Mouse (Mus musculus): ENCODE measurements at regions not wholly inside any gene's neighbourhood (a gene's known extent, or its start where the extent isn't known, plus 50 kb on each side); places are given as distances from the start of the nearest gene placed in this dataset.

- Histone ChIP-seq H3K36me3 (no peaks in the 10 kb centered on the region), H3K27me3 (replicated peaks) (0 out of 2 replicates have a peak, but pooled peaks cover 7% of the 10 kb centered on the region), H3K27ac (ENCODE audit: poor library complexity, severe bottlenecking) (peak overlapping the region; percentile 90), H3K9ac (no peak overlapping the region), H3K4me3 (no peak overlapping the region), H3K9me3 (replicated peaks) (no peaks in the 10 kb centered on the region), H3K4me1 (replicated peaks) (peaks cover 48% of the 10 kb centered on the region), H3K4me2 (peak overlapping the region; percentile 20; the same call in 1 of the 2 replicates)
- peak; percentile 78 for ATAC-seq (ENCODE audit: insufficient number of reproducible peaks, low FRiP score)
- WGBS, result 10% methylated on average over 9 of the region's 9 CpGs
Measured at GRCm38 (mm10) chr4:131243744-131244387, 299.7 kb downstream of the Matn1 start.

GRCm38 (mm10) chr4:131252602-131253442, 308.6 kb downstream of the Matn1 start:
- H3K9me3 ChIP-seq (replicated peaks), result no peaks in the 10 kb centered on the region
- H3K4me2 ChIP-seq, result peak overlapping the region; percentile 61
- no peaks in the 10 kb centered on the region for H3K36me3 ChIP-seq
- H3K4me1 ChIP-seq (replicated peaks), result peaks cover 12% of the 10 kb centered on the region
- no peak overlapping the region for H3K27ac ChIP-seq (ENCODE audit: poor library complexity, severe bottlenecking)
- H3K4me3 ChIP-seq, result peak overlapping the region; percentile 19; the same call in 1 of the 2 replicates
- peaks cover 20% of the 10 kb centered on the region for H3K27me3 ChIP-seq (replicated peaks)
- no peak overlapping the region for H3K9ac ChIP-seq
- WGBS, result 19% methylated on average over 30 of the region's 30 CpGs
- peak; percentile 39; the same call in 1 of the 2 replicates for ATAC-seq (ENCODE audit: insufficient number of reproducible peaks, low FRiP score)

- ATAC-seq (ENCODE audit: insufficient number of reproducible peaks, low FRiP score), result no peak
- WGBS, result 2% methylated on average over 8 of the region's 8 CpGs
- Histone ChIP-seq H3K36me3 (no peaks in the 10 kb centered on the region), H3K27ac (ENCODE audit: poor library complexity, severe bottlenecking) (no peak overlapping the region), H3K9me3 (replicated peaks) (no peaks in the 10 kb centered on the region), H3K4me1 (replicated peaks) (peaks cover 12% of the 10 kb centered on the region), H3K4me3 (no peak overlapping the region), H3K9ac (no peak overlapping the region), H3K4me2 (peak overlapping the region; percentile 61), H3K27me3 (replicated peaks) (peaks cover 20% of the 10 kb centered on the region)
Measured at GRCm38 (mm10) chr4:131253443-131253817, 309.2 kb downstream of the Matn1 start.

GRCm38 (mm10) chr4:131254243-131254642, 310.1 kb downstream of the Matn1 start:
- H3K9ac ChIP-seq, result no peak overlapping the region
- no peaks in the 10 kb centered on the region for H3K9me3 ChIP-seq (replicated peaks)
- H3K4me1 ChIP-seq (replicated peaks), result peaks cover 12% of the 10 kb centered on the region
- ATAC-seq (ENCODE audit: insufficient number of reproducible peaks, low FRiP score), result peak; percentile 27; the same call in 1 of the 2 replicates
- H3K36me3 ChIP-seq, result no peaks in the 10 kb centered on the region
- peaks cover 16% of the 10 kb centered on the region for H3K27me3 ChIP-seq (replicated peaks)
- no peak overlapping the region for H3K4me2 ChIP-seq
- no peak overlapping the region for H3K4me3 ChIP-seq
- WGBS, result 51% methylated on average over 7 of the region's 7 CpGs
- H3K27ac ChIP-seq (ENCODE audit: poor library complexity, severe bottlenecking), result 0 out of 2 replicates have a peak overlapping the region, but pooled peaks have one; percentile 31

- Histone ChIP-seq H3K4me1 (replicated peaks) (peaks cover 12% of the 10 kb centered on the region), H3K4me2 (no peak overlapping the region), H3K4me3 (no peak overlapping the region), H3K9me3 (replicated peaks) (no peaks in the 10 kb centered on the region), H3K36me3 (no peaks in the 10 kb centered on the region), H3K9ac (no peak overlapping the region), H3K27ac (ENCODE audit: poor library complexity, severe bottlenecking) (no peak overlapping the region), H3K27me3 (replicated peaks) (peaks cover 16% of the 10 kb centered on the region)
- ATAC-seq (ENCODE audit: insufficient number of reproducible peaks, low FRiP score), result no peak
- WGBS, result 40% methylated on average over 6 of the region's 6 CpGs
Measured at GRCm38 (mm10) chr4:131254691-131255090, 310.5 kb downstream of the Matn1 start.

GRCm38 (mm10) chr4:131261236-131261635, 317.1 kb downstream of the Matn1 start:
- WGBS, result 60% methylated on average over 2 of the region's 2 CpGs
- peaks cover 23% of the 10 kb centered on the region for H3K27me3 ChIP-seq (replicated peaks)
- H3K9ac ChIP-seq, result no peak overlapping the region
- no peak for ATAC-seq (ENCODE audit: insufficient number of reproducible peaks, low FRiP score)
- no peak overlapping the region for H3K27ac ChIP-seq (ENCODE audit: poor library complexity, severe bottlenecking)
- no peak overlapping the region for H3K4me3 ChIP-seq
- H3K4me2 ChIP-seq, result no peak overlapping the region
- peaks cover 10% of the 10 kb centered on the region for H3K4me1 ChIP-seq (replicated peaks)
- no peaks in the 10 kb centered on the region for H3K36me3 ChIP-seq
- no peaks in the 10 kb centered on the region for H3K9me3 ChIP-seq (replicated peaks)

- Histone ChIP-seq H3K36me3 (no peaks in the 10 kb centered on the region), H3K4me1 (replicated peaks) (peaks cover 13% of the 10 kb centered on the region), H3K4me2 (no peak overlapping the region), H3K4me3 (no peak overlapping the region), H3K9me3 (replicated peaks) (no peaks in the 10 kb centered on the region), H3K27ac (ENCODE audit: poor library complexity, severe bottlenecking) (no peak overlapping the region), H3K9ac (no peak overlapping the region), H3K27me3 (replicated peaks) (peaks cover 19% of the 10 kb centered on the region)
- 72% methylated on average over 6 of the region's 6 CpGs for WGBS
- ATAC-seq (ENCODE audit: insufficient number of reproducible peaks, low FRiP score), result no peak
Measured at GRCm38 (mm10) chr4:131262909-131263308, 318.7 kb downstream of the Matn1 start.

GRCm38 (mm10) chr4:131266764-131267163, 322.6 kb downstream of the Matn1 start:
- H3K9me3 ChIP-seq (replicated peaks), result no peaks in the 10 kb centered on the region
- H3K4me3 ChIP-seq, result no peak overlapping the region
- H3K9ac ChIP-seq, result no peak overlapping the region
- ATAC-seq (ENCODE audit: insufficient number of reproducible peaks, low FRiP score), result no peak
- no peak overlapping the region for H3K27ac ChIP-seq (ENCODE audit: poor library complexity, severe bottlenecking)
- H3K27me3 ChIP-seq (replicated peaks), result peaks cover 22% of the 10 kb centered on the region
- H3K36me3 ChIP-seq, result no peaks in the 10 kb centered on the region
- H3K4me1 ChIP-seq (replicated peaks), result peaks cover 20% of the 10 kb centered on the region
- 15% methylated on average over 9 of the region's 9 CpGs for WGBS
- H3K4me2 ChIP-seq, result no peak overlapping the region

- H3K4me3 ChIP-seq, result no peak overlapping the region
- H3K9me3 ChIP-seq (replicated peaks), result no peaks in the 10 kb centered on the region
- no peak overlapping the region for H3K27ac ChIP-seq (ENCODE audit: poor library complexity, severe bottlenecking)
- H3K4me2 ChIP-seq, result no peak overlapping the region
- peaks cover 25% of the 10 kb centered on the region for H3K27me3 ChIP-seq (replicated peaks)
- H3K4me1 ChIP-seq (replicated peaks), result peaks cover 24% of the 10 kb centered on the region
- H3K9ac ChIP-seq, result no peak overlapping the region
- whole genome bisulfite sequencing, result 47% methylated on average over 10 of the region's 10 CpGs
- no peak for ATAC-seq (ENCODE audit: insufficient number of reproducible peaks, low FRiP score)
- no peaks in the 10 kb centered on the region for H3K36me3 ChIP-seq
Measured at GRCm38 (mm10) chr4:131267760-131268159, 323.6 kb downstream of the Matn1 start.

GRCm38 (mm10) chr4:131270192-131270591, 326.0 kb downstream of the Matn1 start:
- Histone ChIP-seq H3K9ac (no peak overlapping the region), H3K4me2 (no peak overlapping the region), H3K36me3 (no peaks in the 10 kb centered on the region), H3K4me1 (replicated peaks) (peaks cover 14% of the 10 kb centered on the region), H3K27me3 (replicated peaks) (peaks cover 30% of the 10 kb centered on the region), H3K27ac (ENCODE audit: poor library complexity, severe bottlenecking) (no peak overlapping the region), H3K4me3 (no peak overlapping the region), H3K9me3 (replicated peaks) (no peaks in the 10 kb centered on the region)
- WGBS, result 18% methylated on average over 7 of the region's 7 CpGs
- no peak for ATAC-seq (ENCODE audit: insufficient number of reproducible peaks, low FRiP score)

GRCm38 (mm10) chr4:131272060-131272459, 327.9 kb downstream of the Matn1 start:
- H3K9ac ChIP-seq, result no peak overlapping the region
- H3K36me3 ChIP-seq, result no peaks in the 10 kb centered on the region
- H3K4me1 ChIP-seq (replicated peaks), result peaks cover 14% of the 10 kb centered on the region
- no peak overlapping the region for H3K4me2 ChIP-seq
- no peak overlapping the region for H3K4me3 ChIP-seq
- H3K9me3 ChIP-seq (replicated peaks), result no peaks in the 10 kb centered on the region
- 49% methylated on average over 7 of the region's 7 CpGs for WGBS
- H3K27me3 ChIP-seq (replicated peaks), result peaks cover 16% of the 10 kb centered on the region
- ATAC-seq (ENCODE audit: insufficient number of reproducible peaks, low FRiP score), result no peak
- H3K27ac ChIP-seq (ENCODE audit: poor library complexity, severe bottlenecking), result no peak overlapping the region
